Mouse (Mus musculus) G1E (cell line): Measurements from ENCODE around the gene Rreb1. TPM values are rescaled to one million over a fixed set of nuclear protein-coding genes. Genes with fewer than 3 reads are reported as not detected.

ENCODE experiments used
- ATAC-seq: 2 replicates; pipeline ENCODE4 v1.8.0; 2016; ENCODE audit warnings: mild to moderate bottlenecking; ENCODE audit not compliant: insufficient number of reproducible peaks, poor library complexity, low FRiP score, severe bottlenecking; ENCODE audit errors: extremely low read depth
- DNase-seq: peaks from one replicate; pipeline ENCODE4 v3.0.0; 2012; ENCODE audit warnings: low spot score
- H3K27me3 ChIP-seq: 2 replicates; pipeline ENCODE4 v1.6.1; 2012; ENCODE audit warnings: mild to moderate bottlenecking, low read length, inconsistent platforms; ENCODE audit not compliant: insufficient read depth
- H3K36me3 ChIP-seq: replicated peaks from 2 replicates; pipeline ENCODE3; 2012; ENCODE audit warnings: mild to moderate bottlenecking, inconsistent platforms
- H3K4me1 ChIP-seq: 2 replicates; pipeline ENCODE4 v1.6.1; 2012; ENCODE audit warnings: low read depth, low read length, inconsistent platforms, mixed read lengths; ENCODE audit not compliant: insufficient read depth
- H3K4me3 ChIP-seq: 2 replicates; pipeline ENCODE4 v1.5.1; 2012; ENCODE audit warnings: low read depth, mild to moderate bottlenecking, inconsistent platforms, low read length, moderate library complexity, mixed read lengths
- H3K9me3 ChIP-seq: replicated peaks from 2 replicates; pipeline ENCODE4 v1.6.1; 2012; ENCODE audit warnings: inconsistent platforms
- CTCF ChIP-seq: IDR thresholded peaks from 2 replicates; pipeline ENCODE4 v1.5.1; 2012; ENCODE audit warnings: low read depth, low read length, inconsistent platforms, mixed read lengths
- GATA1 ChIP-seq: IDR thresholded peaks from 2 replicates; pipeline ENCODE4 v1.6.1; 2012; ENCODE audit warnings: borderline replicate concordance, low read length, inconsistent platforms, mixed read lengths
- GATA2 ChIP-seq: IDR thresholded peaks from 2 replicates; pipeline ENCODE4 v1.6.1; 2012; ENCODE audit warnings: low read depth, low read length, inconsistent platforms, borderline replicate concordance
- POLR2AphosphoS5 ChIP-seq: IDR thresholded peaks from 2 replicates; pipeline ENCODE4 v1.6.1; 2012; ENCODE audit warnings: low read depth, low read length, inconsistent platforms; ENCODE audit not compliant: insufficient replicate concordance
- TAL1 ChIP-seq: conservative IDR thresholded peaks from 2 replicates; pipeline ENCODE4 v1.6.1; 2012; ENCODE audit warnings: low read depth, low read length, inconsistent platforms, mixed read lengths
- polyA plus RNA-seq: library from polyadenylated mRNA; stranded (reverse); fragments of >175 nt; gene quantifications from 2 replicates; pipeline ENCODE4 v1.2.3, GENCODE M21; 2012
- total RNA-seq, 2 experiments: library from RNA; stranded (forward) in 1 of 2; stranded (reverse) in 1 of 2; fragments of 200-1000 nt in 1 of 2; fragments of >200 nt in 1 of 2; fragmentation: Nextera tagmentation in 1 of 2; gene quantifications; 2 replicates each; pipeline ENCODE4 v1.2.3; 2014 to 2017

Rreb1 gene
- total and polyA plus RNA-seq, 3 experiments: 16.8 to 122 (median 87.2) TPM

DNA sequence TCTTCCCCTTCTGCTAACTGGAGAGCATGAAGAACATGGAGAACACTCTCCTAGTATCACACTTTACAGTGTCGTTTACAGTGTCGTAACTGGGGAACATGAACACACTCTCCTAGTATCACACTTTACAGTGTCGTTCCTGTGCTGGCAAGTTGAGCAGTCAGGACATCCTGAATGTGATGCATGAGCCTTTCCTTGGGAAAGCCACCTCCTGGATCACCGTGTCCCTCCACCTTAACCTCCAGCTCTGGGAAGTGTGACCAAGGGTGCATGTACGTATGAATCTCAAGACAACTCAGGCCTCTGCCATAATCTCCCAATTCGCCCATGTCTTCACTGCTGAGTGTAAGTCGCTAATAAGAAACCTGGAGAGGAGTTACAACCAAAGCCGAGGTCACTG is 211.5 kb downstream of the Rreb1 start:
- Histone ChIP-seq H3K9me3 (no peaks in the 10 kb centered on the region), H3K4me3 (no peak overlapping the region), H3K36me3 (peaks cover 68% of the 10 kb centered on the region), H3K4me1 (peaks cover 35% of the 10 kb centered on the region), H3K27me3 (no peaks in the 10 kb centered on the region)
- ATAC-seq: no peak
- no peak for DNase-seq
- no peak for TF ChIP-seq GATA2
- no peak for TF ChIP-seq CTCF
- TF ChIP-seq GATA1: no peak

DNA sequence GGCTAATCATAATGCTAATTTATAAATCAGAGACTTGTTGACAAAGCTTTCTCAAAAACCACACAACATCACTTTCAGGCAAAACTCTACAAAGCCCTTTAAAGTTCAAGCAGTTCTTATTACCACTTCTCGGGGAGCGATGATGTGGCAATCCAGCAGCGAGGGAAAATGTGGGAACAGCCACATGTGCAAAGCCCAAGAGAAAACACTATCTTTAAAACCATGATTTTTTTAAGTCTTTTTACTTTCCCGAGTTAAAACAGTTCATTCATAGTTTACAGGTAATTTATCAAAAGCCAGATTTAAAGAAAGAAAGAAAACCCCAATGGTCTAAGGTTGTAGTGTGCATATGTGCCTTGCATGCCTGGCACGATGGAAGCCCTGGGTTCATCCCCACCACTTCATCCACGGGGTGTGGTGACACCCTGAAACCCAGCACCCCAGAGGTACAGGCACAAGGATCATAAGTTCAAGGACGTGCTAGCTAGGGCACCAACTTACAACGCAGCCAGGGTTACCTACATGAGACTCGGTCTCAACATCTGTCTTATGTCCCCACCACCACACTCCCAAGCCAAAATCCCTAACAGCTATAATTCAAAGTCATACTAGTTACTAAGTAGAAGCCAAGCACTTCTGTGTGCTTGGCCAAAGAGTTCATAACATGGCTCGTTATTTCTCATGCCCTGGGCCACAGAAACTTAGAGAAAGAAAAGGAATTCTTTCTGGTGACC is 214.6 kb downstream of the Rreb1 start:
- peaks cover 34% of the 10 kb centered on the region for H3K4me1 ChIP-seq
- DNase-seq (peak; percentile 15), ATAC-seq (0 out of 2 replicates have a peak, but pooled peaks have one; percentile 15)
- H3K9me3 ChIP-seq: no peaks in the 10 kb centered on the region; the same call in 1 of the 2 replicates
- H3K4me3 ChIP-seq: peak overlapping the region; percentile 97
- H3K36me3 ChIP-seq: peaks cover 40% of the 10 kb centered on the region
- peaks cover 3% of the 10 kb centered on the region for H3K27me3 ChIP-seq
- no peak for TF ChIP-seq GATA1
- TF ChIP-seq TAL1: no peak
- no peak for TF ChIP-seq GATA2

DNA sequence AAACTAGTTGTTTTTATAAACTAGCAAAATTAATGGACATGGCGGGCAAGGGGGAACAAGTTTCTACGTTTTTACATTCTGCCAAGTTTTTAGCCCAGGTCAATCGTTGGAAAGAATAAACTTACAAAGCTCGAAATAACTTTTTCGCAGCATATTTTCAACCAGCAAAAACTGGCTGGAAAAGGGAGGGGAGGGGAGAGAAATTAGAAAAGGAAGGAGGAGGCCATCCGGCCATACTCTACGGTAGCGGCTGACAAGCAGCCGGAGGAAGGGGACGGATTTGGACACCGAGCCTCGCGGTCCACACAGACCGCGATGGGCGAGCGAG is 215.1 kb downstream of the Rreb1 start:
- Histone ChIP-seq H3K36me3 (peaks cover 34% of the 10 kb centered on the region), H3K4me3 (peak overlapping the region; percentile 97), H3K9me3 (no peaks in the 10 kb centered on the region; the same call in 1 of the 2 replicates), H3K27me3 (peaks cover 6% of the 10 kb centered on the region), H3K4me1 (peaks cover 34% of the 10 kb centered on the region)
- DNase-seq: no peak
- ATAC-seq: no peak
- TF ChIP-seq GATA1: no peak
- TF ChIP-seq POLR2AphosphoS5: no peak
- TF ChIP-seq CTCF: no peak
- no peak for TF ChIP-seq GATA2
- TF ChIP-seq TAL1: no peak

DNA sequence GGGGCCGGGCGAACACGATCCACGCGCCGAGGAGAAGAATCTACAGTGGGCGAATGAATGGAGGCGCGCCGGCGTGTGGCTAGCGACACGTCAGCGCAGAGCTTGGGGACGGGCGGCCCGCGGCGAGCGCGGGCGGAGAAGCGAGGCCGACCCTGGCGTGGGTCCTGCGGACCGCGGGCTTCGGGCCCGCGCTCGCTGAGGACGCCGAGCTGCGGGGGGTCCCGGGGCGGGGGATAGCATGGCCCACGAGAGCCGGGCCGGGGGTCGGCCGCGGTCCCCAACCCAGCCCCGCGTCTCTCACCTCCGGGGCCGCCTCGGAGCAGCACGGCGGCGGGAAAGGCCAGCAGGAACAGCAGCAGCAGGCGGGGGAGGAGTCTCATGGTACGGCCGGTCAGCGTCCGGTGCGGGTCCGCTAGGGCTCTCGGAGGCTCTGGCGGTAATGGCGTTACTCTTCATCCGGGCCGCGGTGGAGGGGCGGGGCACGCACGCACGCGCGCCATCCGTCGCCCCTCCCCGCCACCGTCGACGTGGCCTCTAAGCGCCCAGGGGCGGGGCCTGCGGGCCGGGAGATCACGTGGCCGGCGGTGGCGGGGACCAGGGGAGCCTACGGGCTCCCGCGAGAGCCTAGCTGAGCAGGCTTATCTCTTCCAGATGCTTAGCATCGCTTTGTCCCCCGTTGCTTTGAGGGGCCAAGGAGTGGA is 215.7 kb downstream of the Rreb1 start, which contains the start of gene Ssr1:
Gene Ssr1 (minus strand): TSS at position 514 of the 701 bp plus-strand sequence.
- H3K4me1 ChIP-seq: peaks cover 32% of the 10 kb centered on the region
- H3K9me3 ChIP-seq: no peaks in the 10 kb centered on the region; the same call in 1 of the 2 replicates
- TF ChIP-seq TAL1 (no peak), GATA2 (no peak), CTCF (no peak), GATA1 (no peak), POLR2AphosphoS5 (no peak)
- peaks cover 29% of the 10 kb centered on the region for H3K36me3 ChIP-seq
- H3K4me3 ChIP-seq: peak within 1 kb of the TSS; percentile 97
- DNase-seq (peak; percentile 89), ATAC-seq (peak; percentile 85)
- H3K27me3 ChIP-seq: peaks cover 11% of the 10 kb centered on the region

DNA sequence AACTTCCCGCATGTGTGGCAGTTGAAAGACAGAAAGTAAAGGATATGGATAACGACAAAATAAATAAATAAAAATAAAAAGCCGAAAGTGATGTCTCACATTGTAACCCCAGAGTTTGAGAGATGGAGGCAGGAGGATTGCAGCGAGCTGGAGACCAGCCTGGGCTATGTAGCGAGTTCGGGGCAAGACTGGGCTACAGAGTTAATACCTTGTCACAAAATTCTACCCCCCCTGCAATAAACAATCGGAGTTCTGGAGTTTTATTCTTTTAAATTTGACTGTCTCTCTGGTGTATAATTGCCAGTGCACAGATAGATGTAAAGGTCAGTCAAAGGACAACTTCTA is 216.2 kb downstream of the Rreb1 start:
- Histone ChIP-seq H3K4me3 (peak overlapping the region; percentile 97; the same call in 1 of the 2 replicates), H3K36me3 (peaks cover 24% of the 10 kb centered on the region), H3K4me1 (peaks cover 30% of the 10 kb centered on the region), H3K9me3 (no peaks in the 10 kb centered on the region; the same call in 1 of the 2 replicates), H3K27me3 (peaks cover 13% of the 10 kb centered on the region)
- no peak for TF ChIP-seq TAL1
- TF ChIP-seq GATA2: no peak
- no peak for TF ChIP-seq CTCF
- TF ChIP-seq GATA1: no peak
- no peak for TF ChIP-seq POLR2AphosphoS5
- DNase-seq (no peak), ATAC-seq (no peak)

DNA sequence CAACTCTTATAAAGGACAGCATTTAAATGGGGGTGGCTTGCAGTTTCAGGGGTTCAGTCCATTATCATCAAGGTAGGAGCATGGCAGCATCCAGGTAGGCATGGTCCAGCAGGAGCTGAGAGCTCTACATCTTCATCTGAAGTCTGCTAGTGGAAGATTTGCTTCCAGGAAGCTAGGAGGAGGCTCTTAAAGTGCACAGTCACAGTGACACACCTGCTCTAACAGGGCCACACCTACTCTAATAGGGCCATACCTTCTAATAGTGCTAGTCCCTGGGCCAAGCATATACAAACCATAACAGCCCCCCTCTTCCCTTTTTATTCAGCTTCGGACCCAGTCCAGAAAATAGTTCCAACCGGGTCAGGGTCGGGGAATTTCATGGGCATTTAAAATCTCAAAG is 221.5 kb downstream of the Rreb1 start:
- no peaks in the 10 kb centered on the region for H3K36me3 ChIP-seq
- peaks cover 4% of the 10 kb centered on the region; the same call in 1 of the 2 replicates for H3K9me3 ChIP-seq
- no peak for DNase-seq
- TF ChIP-seq POLR2AphosphoS5 (no peak), CTCF (no peak), TAL1 (no peak), GATA1 (no peak), GATA2 (no peak)
- no peak for ATAC-seq
- peaks cover 48% of the 10 kb centered on the region for H3K27me3 ChIP-seq
- peaks cover 9% of the 10 kb centered on the region; the same call in 1 of the 2 replicates for H3K4me1 ChIP-seq
- H3K4me3 ChIP-seq: no peak overlapping the region

Other genes starting within 250 kb of the Rreb1 start
- 95.6 and 101 TPM in 2 replicates for gene Ssr1, start 215.8 kb downstream of the Rreb1 start, total RNA-seq (2014; fragmentation: Nextera tagmentation)
- 66.2 and 78.1 TPM in 2 replicates for gene Ssr1, start 215.8 kb downstream of the Rreb1 start, total RNA-seq (2017)
- 59.2 and 72.3 TPM in 2 replicates for gene Ssr1, start 215.8 kb downstream of the Rreb1 start, polyA plus RNA-seq